Mouse (Mus musculus) layer of hippocampus, adult 18-20 months (tissue): ENCODE results near the gene Prkca. TPM values are rescaled to one million over a fixed set of nuclear protein-coding genes. Genes with fewer than 3 reads are reported as not detected.
A peak's percentile ranks its signal among the peaks of the same experiment; 100 is the strongest.

ENCODE experiments used
- DNase-seq, 2 experiments: peaks; one replicate each; pipeline ENCODE4 v3.0.0; 2022; ENCODE audit warnings: low spot score in 2 of 2
- total RNA-seq, 2 experiments: library from RNA; stranded (reverse); gene quantifications; 2 replicates each; pipeline ENCODE4 v1.2.3; 2021

Gene Prkca
- total RNA-seq, 2 experiments from 2014 or later = 222 to 240 TPM

- DNase-seq = no peak
Observed at GRCm38 (mm10) chr11:108341783-108342182, 1.9 kb downstream of the Prkca start.

GRCm38 (mm10) chr11:108340293-108340692 is 3.4 kb downstream of the Prkca start:
- no peak for DNase-seq

- no peak for DNase-seq
Observed at GRCm38 (mm10) chr11:108336445-108336844, 7.3 kb downstream of the Prkca start.

GRCm38 (mm10) chr11:108335536-108335935 is 8.2 kb downstream of the Prkca start:
- no peak for DNase-seq

GRCm38 (mm10) chr11:108334658-108335057 is 9.1 kb downstream of the Prkca start:
- DNase-seq = no peak

- DNase-seq = no peak
Observed at GRCm38 (mm10) chr11:108333583-108334379, 9.9 kb downstream of the Prkca start.

- no peak for DNase-seq
Observed at GRCm38 (mm10) chr11:108333006-108333405, 10.7 kb downstream of the Prkca start.

- DNase-seq = no peak
Observed at GRCm38 (mm10) chr11:108330818-108331217, 12.9 kb downstream of the Prkca start.

- DNase-seq = no peak
Observed at GRCm38 (mm10) chr11:108325943-108326342, 17.8 kb downstream of the Prkca start.

- DNase-seq = no peak
Observed at GRCm38 (mm10) chr11:108322156-108322555, 21.6 kb downstream of the Prkca start.

GRCm38 (mm10) chr11:108320561-108320960 is 23.2 kb downstream of the Prkca start:
- DNase-seq = no peak

GRCm38 (mm10) chr11:108319162-108319561 is 24.6 kb downstream of the Prkca start:
- no peak for DNase-seq

GRCm38 (mm10) chr11:108317878-108318277 is 25.9 kb downstream of the Prkca start:
- DNase-seq = no peak

GRCm38 (mm10) chr11:108315736-108316135 is 28.0 kb downstream of the Prkca start:
- no peak for DNase-seq

GRCm38 (mm10) chr11:108312516-108312915 is 31.2 kb downstream of the Prkca start:
- peak in 1 of 2 experiments; percentile 51 for DNase-seq

- DNase-seq = no peak
Observed at GRCm38 (mm10) chr11:108311912-108312311, 31.8 kb downstream of the Prkca start.

- no peak for DNase-seq
Observed at GRCm38 (mm10) chr11:108309791-108310190, 33.9 kb downstream of the Prkca start.

- DNase-seq = no peak
Observed at GRCm38 (mm10) chr11:108308253-108308652, 35.5 kb downstream of the Prkca start.

GRCm38 (mm10) chr11:108307258-108307657 is 36.5 kb downstream of the Prkca start:
- no peak for DNase-seq

GRCm38 (mm10) chr11:108303787-108304186 is 39.9 kb downstream of the Prkca start:
- no peak for DNase-seq

GRCm38 (mm10) chr11:108301796-108302490 is 41.8 kb downstream of the Prkca start:
- no peak for DNase-seq

- DNase-seq = no peak
Observed at GRCm38 (mm10) chr11:108301036-108301435, 42.7 kb downstream of the Prkca start.

- no peak for DNase-seq
Observed at GRCm38 (mm10) chr11:108300443-108300842, 43.3 kb downstream of the Prkca start.
